Mouse (Mus musculus): ENCODE data around the gene 3110082I17Rik.
A peak's percentile ranks its signal among the peaks of the same experiment; 100 is the strongest.

Gene 3110082I17Rik

GRCm38 (mm10) chr5:139404801-139405401 is 55.4 kb downstream of the 3110082I17Rik start, which contains the start of gene C130050O18Rik:
C130050O18Rik (plus strand) TSS chr5:139405280.
- H3K4me3 ChIP-seq (replicated peaks; ENCODE audit: low read length), result no peak within 1 kb of the TSS
- peaks cover 32% of the 10 kb centered on the region for H3K4me1 ChIP-seq (replicated peaks; ENCODE audit: low read depth, low read length)
- H3K27me3 ChIP-seq (ENCODE audit: insufficient read depth, low read length), result no peaks in the 10 kb centered on the region
- peaks cover 64% of the 10 kb centered on the region for H3K36me3 ChIP-seq (ENCODE audit: insufficient read depth, low read length)
- TF ChIP-seq NANOG (IDR thresholded peaks at IDR 0.05; ENCODE audit: borderline replicate concordance, low read length) (no peak), CTCF (conservative IDR thresholded peaks at IDR 0.05; ENCODE audit: low read length) (no peak), POU5F1 (IDR thresholded peaks at IDR 0.05; ENCODE audit: borderline replicate concordance, low read length) (no peak)
- no peaks in the 10 kb centered on the region for H3K9me3 ChIP-seq (ENCODE audit: low read length)

GRCm38 (mm10) chr5:139403692-139404260 is 56.6 kb downstream of the 3110082I17Rik start:
- H3K4me3 ChIP-seq (replicated peaks; ENCODE audit: low read length), result no peak overlapping the region
- H3K36me3 ChIP-seq (ENCODE audit: insufficient read depth, low read length), result peaks cover 56% of the 10 kb centered on the region
- H3K27me3 ChIP-seq (ENCODE audit: insufficient read depth, low read length), result no peaks in the 10 kb centered on the region
- H3K4me1 ChIP-seq (replicated peaks; ENCODE audit: low read depth, low read length), result peaks cover 27% of the 10 kb centered on the region
- H3K9me3 ChIP-seq (ENCODE audit: low read length), result no peaks in the 10 kb centered on the region
- no peak for TF ChIP-seq CTCF (conservative IDR thresholded peaks at IDR 0.05; ENCODE audit: low read length)

- Histone ChIP-seq H3K9me3 (ENCODE audit: low read length) (no peaks in the 10 kb centered on the region), H3K27me3 (ENCODE audit: insufficient read depth, low read length) (no peaks in the 10 kb centered on the region), H3K4me1 (replicated peaks; ENCODE audit: low read depth, low read length) (peaks cover 20% of the 10 kb centered on the region), H3K36me3 (ENCODE audit: insufficient read depth, low read length) (peaks cover 52% of the 10 kb centered on the region), H3K4me3 (replicated peaks; ENCODE audit: low read length) (no peak overlapping the region)
- TF ChIP-seq CTCF (conservative IDR thresholded peaks at IDR 0.05; ENCODE audit: low read length), result no peak
- no peak for TF ChIP-seq POU5F1 (IDR thresholded peaks at IDR 0.05; ENCODE audit: borderline replicate concordance, low read length)
- no peak for TF ChIP-seq NANOG (IDR thresholded peaks at IDR 0.05; ENCODE audit: borderline replicate concordance, low read length)
Measured at GRCm38 (mm10) chr5:139402106-139402505, 58.2 kb downstream of the 3110082I17Rik start.

GRCm38 (mm10) chr5:139399991-139400390 is 60.3 kb downstream of the 3110082I17Rik start:
- Histone ChIP-seq H3K27me3 (ENCODE audit: insufficient read depth, low read length) (no peaks in the 10 kb centered on the region), H3K9me3 (ENCODE audit: low read length) (no peaks in the 10 kb centered on the region), H3K36me3 (ENCODE audit: insufficient read depth, low read length) (peaks cover 41% of the 10 kb centered on the region), H3K4me3 (replicated peaks; ENCODE audit: low read length) (no peak overlapping the region), H3K4me1 (replicated peaks; ENCODE audit: low read depth, low read length) (peaks cover 10% of the 10 kb centered on the region)
- TF ChIP-seq POU5F1 (IDR thresholded peaks at IDR 0.05; ENCODE audit: borderline replicate concordance, low read length) (no peak), CTCF (conservative IDR thresholded peaks at IDR 0.05; ENCODE audit: low read length) (no peak), NANOG (IDR thresholded peaks at IDR 0.05; ENCODE audit: borderline replicate concordance, low read length) (no peak)

GRCm38 (mm10) chr5:139398786-139399185 is 61.5 kb downstream of the 3110082I17Rik start:
- H3K4me3 ChIP-seq (replicated peaks; ENCODE audit: low read length), result no peak overlapping the region
- H3K36me3 ChIP-seq (ENCODE audit: insufficient read depth, low read length), result peaks cover 38% of the 10 kb centered on the region
- TF ChIP-seq NANOG (IDR thresholded peaks at IDR 0.05; ENCODE audit: borderline replicate concordance, low read length), result no peak
- no peak for TF ChIP-seq POU5F1 (IDR thresholded peaks at IDR 0.05; ENCODE audit: borderline replicate concordance, low read length)
- TF ChIP-seq CTCF (conservative IDR thresholded peaks at IDR 0.05; ENCODE audit: low read length), result no peak
- no peaks in the 10 kb centered on the region for H3K9me3 ChIP-seq (ENCODE audit: low read length)
- H3K27me3 ChIP-seq (ENCODE audit: insufficient read depth, low read length), result no peaks in the 10 kb centered on the region
- H3K4me1 ChIP-seq (replicated peaks; ENCODE audit: low read depth, low read length), result peaks cover 20% of the 10 kb centered on the region

- no peaks in the 10 kb centered on the region for H3K9me3 ChIP-seq (ENCODE audit: low read length)
- H3K27me3 ChIP-seq (ENCODE audit: insufficient read depth, low read length), result no peaks in the 10 kb centered on the region
- H3K4me3 ChIP-seq (replicated peaks; ENCODE audit: low read length), result no peak overlapping the region
- H3K4me1 ChIP-seq (replicated peaks; ENCODE audit: low read depth, low read length), result peaks cover 23% of the 10 kb centered on the region
- TF ChIP-seq POU5F1 (IDR thresholded peaks at IDR 0.05; ENCODE audit: borderline replicate concordance, low read length) (no peak), CTCF (conservative IDR thresholded peaks at IDR 0.05; ENCODE audit: low read length) (peak; percentile 62), NANOG (IDR thresholded peaks at IDR 0.05; ENCODE audit: borderline replicate concordance, low read length) (no peak)
- peaks cover 32% of the 10 kb centered on the region for H3K36me3 ChIP-seq (ENCODE audit: insufficient read depth, low read length)
Measured at GRCm38 (mm10) chr5:139397959-139398753, 62.2 kb downstream of the 3110082I17Rik start.

GRCm38 (mm10) chr5:139397359-139397916 is 62.9 kb downstream of the 3110082I17Rik start:
- no peaks in the 10 kb centered on the region for H3K27me3 ChIP-seq (ENCODE audit: insufficient read depth, low read length)
- H3K4me3 ChIP-seq (replicated peaks; ENCODE audit: low read length), result no peak overlapping the region
- peaks cover 28% of the 10 kb centered on the region for H3K36me3 ChIP-seq (ENCODE audit: insufficient read depth, low read length)
- peaks cover 30% of the 10 kb centered on the region for H3K4me1 ChIP-seq (replicated peaks; ENCODE audit: low read depth, low read length)
- TF ChIP-seq CTCF (conservative IDR thresholded peaks at IDR 0.05; ENCODE audit: low read length) (no peak), NANOG (IDR thresholded peaks at IDR 0.05; ENCODE audit: borderline replicate concordance, low read length) (no peak), POU5F1 (IDR thresholded peaks at IDR 0.05; ENCODE audit: borderline replicate concordance, low read length) (no peak)
- no peaks in the 10 kb centered on the region for H3K9me3 ChIP-seq (ENCODE audit: low read length)

- H3K27me3 ChIP-seq (ENCODE audit: insufficient read depth, low read length), result no peaks in the 10 kb centered on the region
- no peak overlapping the region for H3K4me3 ChIP-seq (replicated peaks; ENCODE audit: low read length)
- peaks cover 48% of the 10 kb centered on the region for H3K4me1 ChIP-seq (replicated peaks; ENCODE audit: low read depth, low read length)
- TF ChIP-seq POU5F1 (IDR thresholded peaks at IDR 0.05; ENCODE audit: borderline replicate concordance, low read length) (no peak), CTCF (conservative IDR thresholded peaks at IDR 0.05; ENCODE audit: low read length) (no peak), NANOG (IDR thresholded peaks at IDR 0.05; ENCODE audit: borderline replicate concordance, low read length) (no peak)
- peaks cover 14% of the 10 kb centered on the region; the same call in 1 of the 2 replicates for H3K36me3 ChIP-seq (ENCODE audit: insufficient read depth, low read length)
- H3K9me3 ChIP-seq (ENCODE audit: low read length), result no peaks in the 10 kb centered on the region
Measured at GRCm38 (mm10) chr5:139395528-139395927, 64.8 kb downstream of the 3110082I17Rik start.
